Mouse (Mus musculus) liver, embryonic 11.5 days (tissue): ENCODE data around the gene Rgs12. TPM values are rescaled to one million over a fixed set of nuclear protein-coding genes. Genes with fewer than 3 reads are reported as not detected.

Experiments used
- ATAC-seq: fragments of 200-750 bp; cut with Nextera tagmentation; replicated peaks from 2 replicates; pipeline ENCODE4 v1.8.0; 2017; ENCODE audit warnings: moderate number of reproducible peaks, mild to moderate bottlenecking, moderate TSS enrichment, moderate library complexity; ENCODE audit not compliant: low FRiP score
- DNase-seq: peaks from one replicate; pipeline ENCODE4 v3.0.0-alpha.2; 2017; ENCODE audit warnings: low spot score
- H3K27ac ChIP-seq: fragments of 300-500 bp; sonication (generic); 2 replicates; pipeline ENCODE4 v1.5.1; 2014; ENCODE audit warnings: mild to moderate bottlenecking, low read depth, low read length, control low read depth
- H3K27me3 ChIP-seq: fragments of 300-500 bp; sonication (generic); replicated peaks from 2 replicates; pipeline ENCODE4 v1.6.1; 2014; ENCODE audit warnings: low read length, mixed read lengths; ENCODE audit not compliant: control insufficient read depth, insufficient read depth
- H3K36me3 ChIP-seq: fragments of 300-500 bp; sonication (generic); 2 replicates; pipeline ENCODE4 v1.6.1; 2014; ENCODE audit warnings: mild to moderate bottlenecking, low read length, moderate library complexity, mixed read lengths; ENCODE audit not compliant: control insufficient read depth, insufficient read depth
- H3K4me1 ChIP-seq: fragments of 300-500 bp; sonication (generic); replicated peaks from 2 replicates; pipeline ENCODE4 v1.6.1; 2014; ENCODE audit warnings: low read length, mixed read lengths; ENCODE audit not compliant: control insufficient read depth, insufficient read depth
- H3K4me2 ChIP-seq: fragments of 300-500 bp; sonication (generic); 2 replicates; pipeline ENCODE4 v1.6.1; 2014; ENCODE audit warnings: mild to moderate bottlenecking, control low read depth, moderate library complexity
- H3K4me3 ChIP-seq: fragments of 300-500 bp; sonication (generic); 2 replicates; pipeline ENCODE4 v1.5.1; 2014; ENCODE audit warnings: low read depth, low read length, control low read depth
- H3K9ac ChIP-seq: fragments of 300-500 bp; sonication (generic); 2 replicates; pipeline ENCODE4 v1.6.1; 2014; ENCODE audit warnings: low read depth, low read length, control low read depth
- H3K9me3 ChIP-seq: fragments of 300-500 bp; sonication (generic); 2 replicates; pipeline ENCODE4 v1.6.1; 2016; ENCODE audit warnings: low read length, inconsistent platforms, mixed read lengths; ENCODE audit not compliant: control insufficient read depth
- WGBS: fragments of 180-500 bp; shearing (Covaris S2); extraction: QIAGEN DNeasy Blood & Tissue Kit; methylation state at CpG from one replicate; pipeline ENCODE4 v1.1.7; 2014; 5-methylcytosine and 5-hydroxymethylcytosine counted together
- polyA plus RNA-seq: library from polyadenylated mRNA; unstranded; fragments of >200 nt; fragmentation: Nextera tagmentation; extraction: Ambion mirVana; gene quantifications from 2 replicates; pipeline ENCODE4 v1.2.1, GENCODE M21; 2014

Rgs12 gene
- polyA plus RNA-seq, 1 experiment from 2014 or later, result 38.8 TPM

DNA sequence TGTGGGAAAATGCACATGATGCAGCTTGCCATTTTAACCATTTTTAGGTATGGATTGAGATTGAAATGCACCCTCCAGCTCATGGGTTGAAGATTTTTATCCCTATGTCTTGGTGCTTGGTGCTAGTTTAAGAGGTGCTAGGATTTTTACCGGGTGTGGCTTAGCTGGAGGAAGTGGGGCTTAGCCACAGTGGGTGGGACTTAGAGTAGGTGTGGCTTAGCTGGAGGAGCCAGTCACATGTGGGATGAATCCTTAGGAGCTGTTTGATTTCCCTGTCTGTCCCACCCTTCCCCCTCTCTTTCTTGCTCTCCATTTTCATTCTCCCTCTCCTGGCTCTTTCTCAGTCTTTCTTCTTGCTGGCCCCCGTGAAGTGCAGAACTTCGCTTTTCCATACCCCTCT lies 32.5 kb downstream of the Rgs12 start:
- Histone ChIP-seq H3K4me2 (no peak overlapping the region), H3K9ac (no peak overlapping the region), H3K4me3 (no peak overlapping the region), H3K4me1 (peaks cover 35% of the 10 kb centered on the region), H3K27ac (no peak overlapping the region), H3K36me3 (peaks cover 19% of the 10 kb centered on the region), H3K27me3 (no peaks in the 10 kb centered on the region), H3K9me3 (no peaks in the 10 kb centered on the region)
- no peak for DNase-seq
- ATAC-seq, result no peak
- 47% methylated on average over 3 of the region's 3 CpGs for WGBS

DNA sequence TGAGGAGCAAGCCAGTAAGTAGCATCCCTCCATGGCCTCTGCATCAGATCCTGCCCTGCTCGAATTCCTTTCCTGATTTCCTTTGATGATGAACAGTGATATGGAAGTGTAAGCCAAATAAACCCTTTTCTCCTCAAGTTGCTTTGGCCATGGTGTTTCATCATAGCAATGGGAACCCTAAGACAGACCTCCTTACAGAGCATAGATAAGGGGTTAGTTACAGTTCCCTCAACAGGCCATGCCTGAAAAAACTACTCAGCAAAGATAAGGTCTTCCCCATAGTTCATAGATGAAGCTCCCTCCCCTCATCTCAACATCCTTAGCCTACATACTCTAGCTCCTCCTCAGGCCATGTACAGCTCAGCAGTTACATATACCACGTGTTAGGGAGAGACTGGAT lies 35.7 kb downstream of the Rgs12 start:
- no peaks in the 10 kb centered on the region for H3K27me3 ChIP-seq
- DNase-seq, result no peak
- 58% methylated on average over 2 of the region's 2 CpGs for WGBS
- H3K4me3 ChIP-seq, result no peak overlapping the region
- no peak overlapping the region for H3K9ac ChIP-seq
- no peaks in the 10 kb centered on the region for H3K9me3 ChIP-seq
- ATAC-seq, result peak; percentile 73
- peaks cover 30% of the 10 kb centered on the region for H3K4me1 ChIP-seq
- peak overlapping the region; percentile 67 for H3K27ac ChIP-seq
- no peak overlapping the region for H3K4me2 ChIP-seq
- peaks cover 24% of the 10 kb centered on the region for H3K36me3 ChIP-seq

- no peaks in the 10 kb centered on the region for H3K9me3 ChIP-seq
- peaks cover 25% of the 10 kb centered on the region for H3K36me3 ChIP-seq
- H3K4me1 ChIP-seq, result peaks cover 27% of the 10 kb centered on the region
- peak; percentile 70 for DNase-seq
- H3K27ac ChIP-seq, result peak overlapping the region; percentile 67
- 0 out of 2 replicates have a peak, but pooled peaks have one; percentile 35 for ATAC-seq
- no peak overlapping the region for H3K4me3 ChIP-seq
- no peak overlapping the region for H3K4me2 ChIP-seq
- H3K9ac ChIP-seq, result no peak overlapping the region
- H3K27me3 ChIP-seq, result no peaks in the 10 kb centered on the region
- WGBS, result 39% methylated on average over 2 of the region's 2 CpGs
These were observed 36.6 kb downstream of the Rgs12 start for GRCm38 (mm10) chr5:34985867-34986266.

DNA sequence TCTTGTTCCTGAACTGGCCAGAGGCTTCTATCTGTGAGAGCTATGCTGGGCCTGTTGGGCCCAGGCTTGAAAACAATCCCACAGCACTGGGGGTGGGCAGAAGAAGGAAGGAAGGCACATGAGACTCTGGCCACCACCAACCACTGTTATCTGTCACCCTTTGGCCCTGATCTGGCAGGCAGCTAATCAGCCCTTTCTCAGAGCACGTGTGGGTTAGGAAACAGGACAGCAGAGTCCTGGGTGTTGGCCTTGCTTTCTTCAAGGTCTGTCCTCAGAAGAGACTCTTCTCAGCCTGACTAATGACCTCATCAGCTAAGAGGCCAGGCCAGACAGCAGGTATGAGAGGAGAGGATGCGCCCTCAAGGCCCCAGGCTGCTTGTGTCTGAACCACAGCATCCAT lies 38.2 kb downstream of the Rgs12 start:
- H3K9me3 ChIP-seq, result no peaks in the 10 kb centered on the region
- H3K9ac ChIP-seq, result 0 out of 2 replicates have a peak overlapping the region, but pooled peaks have one; percentile 36
- WGBS, result 49% methylated on average over 2 of the region's 2 CpGs
- H3K27me3 ChIP-seq, result no peaks in the 10 kb centered on the region
- peaks cover 24% of the 10 kb centered on the region for H3K36me3 ChIP-seq
- ATAC-seq (peak; percentile 77), DNase-seq (no peak)
- H3K4me2 ChIP-seq, result peak overlapping the region; percentile 8
- no peak overlapping the region for H3K4me3 ChIP-seq
- H3K27ac ChIP-seq, result peak overlapping the region; percentile 67
- H3K4me1 ChIP-seq, result peaks cover 22% of the 10 kb centered on the region

- Histone ChIP-seq H3K4me2 (no peak overlapping the region), H3K36me3 (peaks cover 20% of the 10 kb centered on the region), H3K27ac (no peak overlapping the region), H3K4me3 (no peak overlapping the region), H3K27me3 (no peaks in the 10 kb centered on the region), H3K9me3 (no peaks in the 10 kb centered on the region), H3K4me1 (peaks cover 22% of the 10 kb centered on the region), H3K9ac (no peak overlapping the region)
- WGBS, result 83% methylated on average over 5 of the region's 5 CpGs
- DNase-seq (no peak), ATAC-seq (no peak)
These were observed 39.4 kb downstream of the Rgs12 start for GRCm38 (mm10) chr5:34988690-34989089.

DNA sequence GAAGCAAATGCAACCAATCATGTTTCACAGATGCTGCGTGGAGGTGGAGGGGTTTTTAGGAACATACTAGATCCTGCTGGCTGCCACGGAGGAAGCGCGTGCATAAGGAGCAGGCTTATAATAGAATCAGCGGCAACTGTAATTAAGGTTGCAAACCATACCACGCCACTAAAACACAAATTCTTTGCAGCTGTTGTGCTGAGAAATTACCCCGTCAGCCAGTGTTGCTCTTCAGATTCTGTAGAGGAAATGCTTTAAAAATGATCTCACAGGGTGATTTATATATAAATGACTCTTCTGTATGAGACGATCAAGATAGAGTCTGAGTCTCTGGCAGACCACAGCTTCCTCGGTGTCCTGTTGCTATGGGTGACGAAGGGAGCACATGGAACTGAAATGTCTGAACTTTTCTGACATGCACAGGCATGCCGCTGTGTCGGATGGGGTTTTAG lies 40.1 kb downstream of the Rgs12 start:
- H3K27ac ChIP-seq, result no peak overlapping the region
- DNase-seq, result no peak
- H3K4me3 ChIP-seq, result no peak overlapping the region
- no peak overlapping the region for H3K4me2 ChIP-seq
- 74% methylated on average over 12 of the region's 12 CpGs for WGBS
- no peaks in the 10 kb centered on the region for H3K27me3 ChIP-seq
- no peak overlapping the region for H3K9ac ChIP-seq
- no peak for ATAC-seq
- H3K36me3 ChIP-seq, result peaks cover 17% of the 10 kb centered on the region
- H3K4me1 ChIP-seq, result peaks cover 21% of the 10 kb centered on the region
- no peaks in the 10 kb centered on the region for H3K9me3 ChIP-seq

GRCm38 (mm10) chr5:34998754-34999153 lies 49.5 kb downstream of the Rgs12 start:
- no peak overlapping the region for H3K4me2 ChIP-seq
- H3K36me3 ChIP-seq, result 0 out of 2 replicates have a peak, but pooled peaks cover 2% of the 10 kb centered on the region
- WGBS, result 29% methylated on average over 3 of the region's 3 CpGs
- H3K4me1 ChIP-seq, result 0 out of 2 replicates have a peak, but pooled peaks cover 4% of the 10 kb centered on the region
- no peaks in the 10 kb centered on the region for H3K9me3 ChIP-seq
- ATAC-seq (no peak), DNase-seq (no peak)
- no peak overlapping the region for H3K9ac ChIP-seq
- H3K4me3 ChIP-seq, result no peak overlapping the region
- no peaks in the 10 kb centered on the region for H3K27me3 ChIP-seq
- no peak overlapping the region for H3K27ac ChIP-seq

GRCm38 (mm10) chr5:34999281-34999680 lies 50.0 kb downstream of the Rgs12 start:
- Histone ChIP-seq H3K4me1 (peaks cover 5% of the 10 kb centered on the region), H3K9ac (no peak overlapping the region), H3K36me3 (no peaks in the 10 kb centered on the region), H3K4me2 (no peak overlapping the region), H3K4me3 (no peak overlapping the region), H3K9me3 (no peaks in the 10 kb centered on the region), H3K27me3 (no peaks in the 10 kb centered on the region), H3K27ac (no peak overlapping the region)
- 79% methylated on average over 6 of the region's 6 CpGs for WGBS
- ATAC-seq (no peak), DNase-seq (no peak)

DNA sequence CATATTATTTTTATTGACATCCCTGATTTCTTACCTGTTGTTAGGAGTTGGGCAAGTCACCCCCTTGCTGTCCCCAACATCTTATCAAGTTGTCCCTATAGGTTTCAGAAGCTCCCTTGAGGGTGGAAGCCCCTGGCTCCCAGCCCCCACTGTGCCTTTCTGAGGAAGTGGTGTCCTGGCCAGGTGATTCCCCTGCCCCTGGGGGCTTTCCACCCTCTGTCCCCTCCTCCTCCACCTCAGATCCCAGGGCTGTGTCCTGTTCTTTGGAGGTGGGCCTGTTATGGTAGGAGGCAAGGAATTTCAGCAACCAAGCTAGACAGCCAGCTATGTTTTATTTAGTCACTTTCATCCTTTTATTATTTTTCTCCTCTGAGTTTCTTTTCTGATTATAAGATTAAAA lies 51.1 kb downstream of the Rgs12 start:
- H3K36me3 ChIP-seq, result no peaks in the 10 kb centered on the region
- H3K4me3 ChIP-seq, result no peak overlapping the region
- no peak overlapping the region for H3K9ac ChIP-seq
- peaks cover 13% of the 10 kb centered on the region for H3K4me1 ChIP-seq
- DNase-seq (no peak), ATAC-seq (no peak)
- no peaks in the 10 kb centered on the region for H3K27me3 ChIP-seq
- no peaks in the 10 kb centered on the region for H3K9me3 ChIP-seq
- H3K27ac ChIP-seq, result no peak overlapping the region
- no peak overlapping the region for H3K4me2 ChIP-seq
